Mouse (Mus musculus) stomach, postnatal 0 days (tissue): Measurements from ENCODE around the gene Tll2. TPM values are rescaled to one million over a fixed set of nuclear protein-coding genes. Genes with fewer than 3 reads are reported as not detected.
A peak's percentile ranks its signal among the peaks of the same experiment; 100 is the strongest.

Experiments
- ATAC-seq: fragments of 200-750 bp; cut with Nextera tagmentation; 2 replicates; pipeline ENCODE4 v1.8.0; 2017; ENCODE audit not compliant: low FRiP score, low TSS enrichment
- DNase-seq: peaks from one replicate; pipeline ENCODE4 v3.0.0-alpha.2; 2016; ENCODE audit warnings: low spot score
- H3K27ac ChIP-seq: fragments of 300-500 bp; sonication (generic); replicated peaks from 2 replicates; pipeline ENCODE4 v1.5.1; 2014; ENCODE audit warnings: mild to moderate bottlenecking, control low read depth
- H3K27me3 ChIP-seq: fragments of 300-500 bp; sonication (generic); 2 replicates; pipeline ENCODE4 v1.6.1; 2014; ENCODE audit warnings: low read length; ENCODE audit not compliant: control insufficient read depth, insufficient read depth
- H3K36me3 ChIP-seq: fragments of 300-500 bp; sonication (generic); 2 replicates; pipeline ENCODE4 v1.6.1; 2014; ENCODE audit warnings: low read length, mixed read lengths; ENCODE audit not compliant: control insufficient read depth, insufficient read depth
- H3K4me1 ChIP-seq: fragments of 300-500 bp; sonication (generic); replicated peaks from 2 replicates; pipeline ENCODE4 v1.6.1; 2014; ENCODE audit warnings: antibody characterized with exemption; ENCODE audit not compliant: control insufficient read depth, insufficient read depth
- H3K4me2 ChIP-seq: fragments of 300-500 bp; sonication (generic); replicated peaks from 2 replicates; pipeline ENCODE4 v1.6.1; 2014; ENCODE audit warnings: low read depth, mild to moderate bottlenecking, control low read depth, moderate library complexity
- H3K4me3 ChIP-seq: fragments of 300-500 bp; sonication (generic); 2 replicates; pipeline ENCODE4 v1.5.1; 2014; ENCODE audit warnings: low read depth, low read length, control low read depth
- H3K9ac ChIP-seq: fragments of 300-500 bp; sonication (generic); 2 replicates; pipeline ENCODE4 v1.6.1; 2014; ENCODE audit warnings: mild to moderate bottlenecking, low read length, control low read depth, mixed read lengths
- H3K9me3 ChIP-seq: fragments of 300-500 bp; sonication (generic); 2 replicates; pipeline ENCODE4 v1.6.1; 2016; ENCODE audit warnings: low read length; ENCODE audit not compliant: control insufficient read depth
- CTCF ChIP-seq: IDR thresholded peaks from 2 replicates; pipeline ENCODE4 v1.5.1; 2016; ENCODE audit warnings: antibody characterized with exemption, low read depth, mild to moderate bottlenecking, moderate library complexity
- EP300 ChIP-seq: optimal IDR thresholded peaks from 2 replicates; pipeline ENCODE3; 2016; ENCODE audit warnings: antibody characterized with exemption
- WGBS: fragments of 180-500 bp; shearing (Covaris S2); extraction: QIAGEN DNeasy Blood & Tissue Kit; methylation state at CpG from one replicate; pipeline ENCODE4 v1.1.7; 2014; 5-methylcytosine and 5-hydroxymethylcytosine counted together
- polyA plus RNA-seq: library from polyadenylated mRNA; unstranded; fragments of >200 nt; fragmentation: Nextera tagmentation; extraction: Ambion mirVana; gene quantifications from 2 replicates; pipeline ENCODE4 v1.2.1, GENCODE M21; 2015

Tll2 gene
- polyA plus RNA-seq, 1 experiment from 2014 or later, result 0.06 TPM

- no peak for DNase-seq
- Histone ChIP-seq H3K4me2 (no peak overlapping the region), H3K27ac (no peak overlapping the region), H3K4me1 (no peaks in the 10 kb centered on the region), H3K9me3 (no peaks in the 10 kb centered on the region), H3K9ac (no peak overlapping the region), H3K36me3 (peaks cover 14% of the 10 kb centered on the region), H3K4me3 (no peak overlapping the region), H3K27me3 (no peaks in the 10 kb centered on the region)
- WGBS, result 87% methylated on average over 5 of the region's 5 CpGs
- TF ChIP-seq EP300, result no peak
- no peak for TF ChIP-seq CTCF
- ATAC-seq, result no peak
These were observed 35.4 kb upstream of the Tll2 start for GRCm38 (mm10) chr19:41241997-41242396.

GRCm38 (mm10) chr19:41233698-41234097 lies 27.1 kb upstream of the Tll2 start:
- Histone ChIP-seq H3K4me1 (no peaks in the 10 kb centered on the region), H3K27me3 (no peaks in the 10 kb centered on the region), H3K4me3 (no peak overlapping the region), H3K9me3 (no peaks in the 10 kb centered on the region), H3K4me2 (no peak overlapping the region), H3K27ac (no peak overlapping the region), H3K9ac (no peak overlapping the region), H3K36me3 (peaks cover 27% of the 10 kb centered on the region)
- ATAC-seq (no peak), DNase-seq (no peak)
- 94% methylated on average over 4 of the region's 4 CpGs for WGBS
- TF ChIP-seq CTCF, result no peak
- no peak for TF ChIP-seq EP300

GRCm38 (mm10) chr19:41208326-41208725 lies 1.7 kb upstream of the Tll2 start:
- H3K4me3 ChIP-seq, result no peak overlapping the region
- H3K36me3 ChIP-seq, result 0 out of 2 replicates have a peak, but pooled peaks cover 3% of the 10 kb centered on the region
- H3K9ac ChIP-seq, result no peak overlapping the region
- H3K27me3 ChIP-seq, result peaks cover 3% of the 10 kb centered on the region; the same call in 1 of the 2 replicates
- DNase-seq, result no peak
- no peak overlapping the region for H3K4me2 ChIP-seq
- H3K27ac ChIP-seq, result no peak overlapping the region
- no peaks in the 10 kb centered on the region for H3K4me1 ChIP-seq
- no peaks in the 10 kb centered on the region for H3K9me3 ChIP-seq
- TF ChIP-seq CTCF (no peak), EP300 (no peak)
- ATAC-seq, result no peak
- WGBS, result 18% methylated on average over 7 of the region's 7 CpGs

- H3K27me3 ChIP-seq, result peaks cover 3% of the 10 kb centered on the region; the same call in 1 of the 2 replicates
- DNase-seq, result peak; percentile 23
- peak overlapping the region; percentile 42 for H3K4me3 ChIP-seq
- H3K9me3 ChIP-seq, result no peaks in the 10 kb centered on the region
- H3K27ac ChIP-seq, result no peak overlapping the region
- peak overlapping the region; percentile 47; the same call in 1 of the 2 replicates for H3K9ac ChIP-seq
- no peaks in the 10 kb centered on the region for H3K4me1 ChIP-seq
- 2% methylated on average over 46 of the region's 46 CpGs for WGBS
- no peaks in the 10 kb centered on the region for H3K36me3 ChIP-seq
- no peak for TF ChIP-seq CTCF
- TF ChIP-seq EP300, result no peak
- H3K4me2 ChIP-seq, result peak overlapping the region; percentile 77
- ATAC-seq, result 0 out of 2 replicates have a peak, but pooled peaks have one; percentile 4
These were observed 409 bp downstream of the Tll2 start for GRCm38 (mm10) chr19:41206041-41206810.

- Histone ChIP-seq H3K4me2 (no peak overlapping the region), H3K27ac (no peak overlapping the region), H3K9ac (no peak overlapping the region), H3K27me3 (peaks cover 3% of the 10 kb centered on the region; the same call in 1 of the 2 replicates), H3K9me3 (no peaks in the 10 kb centered on the region), H3K4me3 (no peak overlapping the region), H3K4me1 (no peaks in the 10 kb centered on the region), H3K36me3 (no peaks in the 10 kb centered on the region)
- TF ChIP-seq CTCF, result peak; percentile 64
- TF ChIP-seq EP300, result no peak
- 69% methylated on average over 11 of the region's 11 CpGs for WGBS
- DNase-seq (no peak), ATAC-seq (no peak)
These were observed 2.2 kb downstream of the Tll2 start for GRCm38 (mm10) chr19:41204159-41205081.
